Comparison of ENCODE assay signal across 22 mouse cellular contexts in genomic region chr4:127349560-127350300, GRCm38 (mm10). TPM values are rescaled to one million over a fixed set of nuclear protein-coding genes. Genes with fewer than 3 reads are reported as not detected.
A peak's percentile ranks its signal among the peaks of the same experiment; 100 is the strongest.
DNase-seq lines count a peak whose midpoint lies in the region; ATAC-seq lines count a peak whose summit lies in the region.
"Had no signal": no experiment of that assay in that cellular context is flagged by ENCODE, and none has a peak within 500 bp of the region (broad histone marks: within the 10 kb centered on the region; RNA-seq: fewer than 3 reads in every experiment).

No protein-coding gene starts in this region.

- DNase-seq in urinary bladder, postnatal 14 days (ENCODE audit: low spot score), result peak; percentile 63
- no peak for DNase-seq in urinary bladder, postnatal 10 days (ENCODE audit: low spot score)
- DNase-seq in NIH3T3 (ENCODE audit: low read depth), result peak; percentile 58
- peak; percentile 66 for DNase-seq in fibroblast of lung, adult 2 months (ENCODE audit: low read depth)
- no peak for DNase-seq in frontal cortex, adult 2 months (ENCODE audit: extremely low spot score in 1 of 2, low spot score in 1 of 2)
- DNase-seq: B cell, adult 2 months; cerebellum, adult 2 months; cerebellum, postnatal 10 days; gastrocnemius, postnatal 14 days; heart, adult 2 months had no signal

- ATAC-seq in megakaryocyte-erythroid progenitor cell, adult 5-6 weeks (replicated peaks; ENCODE audit: low FRiP score, low TSS enrichment, poor library complexity, severe bottlenecking), result no peak
- ATAC-seq: forebrain, embryonic 16.5 days; intestine, embryonic 16.5 days had no signal

RNA-seq across cellular contexts. Expression of gene Gjb4, which starts 4.2 kb away (rescaled TPM):
- total RNA-seq in megakaryocyte-erythroid progenitor cell, adult 5-6 weeks (2014; fragmentation: Nextera tagmentation), result not detected in 2 replicates
- total RNA-seq in megakaryocyte-erythroid progenitor cell, adult 5-6 weeks (2017), result not detected in 2 replicates
- not detected in 2 replicates for polyA plus RNA-seq in frontal cortex, adult 2 months (2012; rRNA removed)
- total RNA-seq: adrenal gland, postnatal 36 days; gastrocnemius, adult 18-20 months; gastrocnemius, postnatal 14 days; heart, adult 2 months; heart, postnatal 25 days; MEL had no signal
- polyA plus RNA-seq: embryonic facial prominence, embryonic 10.5 days; erythroblast, embryonic 14.5 days; forebrain, embryonic 12.5 days; forebrain, embryonic 16.5 days; heart, embryonic 12.5 days had no signal

RNA-seq across cellular contexts. Expression of gene Gjb5, which starts 8.3 kb away (rescaled TPM):
- total RNA-seq in megakaryocyte-erythroid progenitor cell, adult 5-6 weeks (2014; fragmentation: Nextera tagmentation), result not detected in 2 replicates
- total RNA-seq in megakaryocyte-erythroid progenitor cell, adult 5-6 weeks (2017), result not detected in 2 replicates
- polyA plus RNA-seq in frontal cortex, adult 2 months (2012; rRNA removed), result 0.04 and 0.19 TPM in 2 replicates
- total RNA-seq: gastrocnemius, adult 18-20 months; MEL had no signal
- polyA plus RNA-seq: erythroblast, embryonic 14.5 days; forebrain, embryonic 12.5 days had no signal

RNA-seq across cellular contexts. Expression of gene Gjb3, which starts 19.1 kb away (rescaled TPM):
- total RNA-seq in megakaryocyte-erythroid progenitor cell, adult 5-6 weeks (2014; fragmentation: Nextera tagmentation), result not detected in 2 replicates
- not detected in 2 replicates for total RNA-seq in megakaryocyte-erythroid progenitor cell, adult 5-6 weeks (2017)
- 0.26 and 0.50 TPM in 2 replicates for polyA plus RNA-seq in frontal cortex, adult 2 months (2012; rRNA removed)
- total RNA-seq: adrenal gland, postnatal 36 days; gastrocnemius, adult 18-20 months; gastrocnemius, postnatal 14 days; heart, adult 2 months; MEL had no signal
- polyA plus RNA-seq: erythroblast, embryonic 14.5 days; forebrain, embryonic 16.5 days; heart, embryonic 12.5 days; hindbrain, embryonic 14.5 days had no signal

RNA-seq across cellular contexts. Expression of gene Gja4, which starts 35.9 kb away (rescaled TPM):
- not detected in 2 replicates for total RNA-seq in megakaryocyte-erythroid progenitor cell, adult 5-6 weeks (2014; fragmentation: Nextera tagmentation)
- not detected in 2 replicates for total RNA-seq in megakaryocyte-erythroid progenitor cell, adult 5-6 weeks (2017)
- 7.5 and 8.3 TPM in 2 replicates for polyA plus RNA-seq in frontal cortex, adult 2 months (2012; rRNA removed)
- total RNA-seq: MEL had no signal
- polyA plus RNA-seq: erythroblast, embryonic 14.5 days had no signal

Comparison
In these comparisons a context has a peak if more than half of its experiments do, and no peak if none do; other contexts are left out.
1. DNase-seq: peak in urinary bladder, postnatal 14 days (single experiment), NIH3T3 (single experiment) and fibroblast of lung, adult 2 months (single experiment); none in urinary bladder, postnatal 10 days (single experiment) and frontal cortex, adult 2 months (0 of 2).